Mouse (Mus musculus): ENCODE measurements around the gene Nav2.

Nav2 gene

DNA sequence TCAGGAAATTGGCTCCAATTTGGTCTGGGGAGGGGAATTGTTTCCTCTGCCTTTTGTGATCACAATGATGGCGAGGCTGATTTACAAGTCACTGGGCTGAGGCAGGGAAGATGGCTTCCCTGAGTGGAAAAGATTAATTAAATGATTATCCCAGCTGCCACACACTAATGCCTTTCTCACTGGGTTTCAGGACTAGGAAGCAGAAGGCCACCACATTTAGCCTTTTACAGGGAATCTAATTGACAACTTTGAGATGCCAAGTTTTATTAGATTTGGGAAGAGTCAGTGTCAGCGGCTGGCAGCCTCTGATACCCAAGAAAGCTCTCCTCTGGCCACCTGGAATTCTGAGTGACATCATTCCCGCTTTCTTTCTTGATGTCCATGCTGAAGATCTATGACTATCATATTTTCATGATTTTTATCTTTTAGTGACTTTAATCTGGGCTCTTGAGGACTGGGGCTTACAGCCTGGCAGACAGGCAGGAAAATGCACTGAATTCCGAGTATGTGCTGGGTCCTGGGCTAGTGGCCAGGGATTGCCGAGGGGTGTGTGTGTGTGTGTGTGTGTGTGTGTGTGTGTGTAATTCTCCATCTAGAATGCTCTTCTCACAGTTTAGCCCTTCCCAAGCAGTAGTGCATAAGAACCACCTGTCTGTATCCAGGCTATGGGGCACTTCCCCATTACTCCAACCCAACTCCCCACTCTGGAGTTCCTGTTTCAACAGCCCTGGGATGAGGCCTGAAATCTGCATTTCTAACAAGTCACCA, 432.8 kb downstream of the Nav2 start:
- no peak for DNase-seq

DNA sequence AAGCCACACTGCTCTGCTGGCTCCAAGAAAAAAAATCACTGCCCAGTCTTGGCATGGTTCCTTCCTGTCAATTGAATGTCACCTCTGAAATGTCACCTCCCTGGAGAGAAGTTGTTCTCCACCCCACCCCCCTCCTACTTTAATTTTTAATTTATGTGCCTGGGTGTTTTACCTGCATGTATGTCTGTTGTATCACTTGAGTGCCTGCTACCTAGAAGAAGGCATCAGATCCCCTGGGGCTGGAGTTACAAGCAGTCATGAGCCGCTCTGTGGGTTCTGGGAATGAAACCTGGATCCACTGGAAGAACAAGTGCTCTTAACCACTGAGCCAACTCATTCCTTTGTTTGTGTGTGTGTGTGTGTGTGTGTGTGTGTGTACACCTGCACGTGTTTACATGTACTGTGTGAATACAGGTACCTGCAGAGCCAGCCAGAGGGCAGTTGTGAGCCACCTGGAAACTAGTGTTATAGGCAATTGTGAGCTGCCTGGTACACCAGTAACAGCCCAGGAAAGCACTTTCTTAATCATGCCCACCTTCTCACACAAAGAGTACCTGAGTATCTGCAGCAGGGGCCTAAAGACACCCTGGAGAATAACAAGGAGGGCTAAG, 433.5 kb downstream of the Nav2 start:
- no peak for DNase-seq

DNA sequence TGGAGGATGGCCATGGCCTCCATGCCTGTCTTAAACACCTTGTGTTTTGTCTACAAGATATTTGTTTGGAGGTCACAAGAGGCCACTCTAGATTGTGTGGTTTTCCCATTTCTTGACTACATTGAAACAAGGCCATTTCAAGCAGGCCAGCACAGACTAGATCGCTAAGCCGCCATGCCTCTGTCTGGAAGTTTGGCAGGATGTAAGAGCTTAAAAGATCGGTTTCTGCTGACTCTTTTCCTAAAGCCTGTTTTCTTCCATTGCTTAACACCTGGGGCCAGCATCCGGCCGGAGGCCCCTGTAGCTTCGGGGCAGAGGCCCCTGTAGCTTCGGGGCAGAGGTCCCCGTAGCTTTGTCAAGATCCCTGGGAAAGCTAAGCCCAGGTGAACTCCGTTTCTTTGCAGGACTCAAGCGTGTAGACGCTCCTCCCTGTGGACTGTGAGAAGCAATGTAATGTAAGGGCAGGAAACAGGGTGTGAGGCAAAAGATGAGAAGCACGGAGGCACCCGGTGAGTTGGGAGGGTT, 434.1 kb downstream of the Nav2 start:
- no peak for DNase-seq

DNA sequence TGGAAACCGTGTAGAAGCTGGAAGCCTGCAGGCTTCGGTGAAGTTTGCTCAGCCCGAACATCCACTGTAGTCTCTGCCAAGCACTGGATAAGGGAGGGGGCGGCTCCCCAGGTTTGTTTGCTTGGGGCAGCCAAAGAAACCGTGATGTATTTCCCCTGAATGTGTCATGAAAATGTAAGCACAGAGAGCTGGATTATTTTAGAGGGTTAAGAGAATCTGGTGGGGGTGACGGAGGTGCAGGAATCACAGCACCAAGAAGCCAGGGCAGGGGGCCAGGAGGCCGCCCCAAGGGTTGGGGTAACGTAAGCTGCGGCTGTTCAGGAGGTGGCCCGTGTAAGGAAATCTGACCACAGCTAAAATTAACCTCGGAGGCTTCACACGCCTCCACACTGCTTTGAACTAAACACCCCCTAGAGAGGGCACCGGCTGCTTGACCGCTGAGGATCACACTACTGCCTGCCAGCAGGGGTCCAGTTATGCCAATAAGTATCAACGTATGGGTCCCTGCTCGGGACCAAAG, 434.6 kb downstream of the Nav2 start:
- no peak for DNase-seq

DNA sequence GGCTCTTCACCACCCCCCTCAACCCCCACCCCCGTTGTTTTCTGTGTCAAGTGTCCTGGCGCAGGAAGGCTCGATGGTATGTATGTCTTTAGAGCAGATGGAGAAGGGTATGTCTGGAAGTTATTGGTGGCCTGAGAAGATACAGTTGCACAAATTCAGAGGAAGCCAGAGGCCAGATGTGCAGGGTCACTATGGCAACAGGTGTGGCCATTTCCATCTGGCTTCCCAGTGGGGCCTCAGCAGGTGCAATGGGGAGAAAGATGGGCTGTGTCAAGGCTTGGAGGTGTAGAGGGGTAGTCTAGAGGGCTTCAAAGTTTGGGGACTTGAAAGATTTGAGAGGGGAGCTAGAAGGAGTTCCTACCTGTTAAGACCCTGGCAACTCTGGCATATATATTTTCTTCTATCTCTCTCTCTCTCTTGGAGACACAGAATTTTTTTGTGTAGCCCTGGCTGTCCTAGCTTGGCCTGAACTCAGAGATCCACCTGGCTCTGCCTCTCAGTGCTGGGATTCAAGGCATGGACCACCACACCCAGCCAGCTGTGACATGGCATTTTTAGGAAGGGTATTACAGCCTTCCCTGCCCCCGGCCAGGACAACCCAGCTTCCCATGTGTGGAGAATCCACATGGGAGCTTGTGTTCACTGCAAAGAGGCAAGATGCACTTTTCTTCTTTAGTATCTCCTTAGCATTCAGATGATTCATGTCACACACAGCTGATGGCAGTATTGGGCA, 435.4 kb downstream of the Nav2 start:
- no peak for DNase-seq

DNA sequence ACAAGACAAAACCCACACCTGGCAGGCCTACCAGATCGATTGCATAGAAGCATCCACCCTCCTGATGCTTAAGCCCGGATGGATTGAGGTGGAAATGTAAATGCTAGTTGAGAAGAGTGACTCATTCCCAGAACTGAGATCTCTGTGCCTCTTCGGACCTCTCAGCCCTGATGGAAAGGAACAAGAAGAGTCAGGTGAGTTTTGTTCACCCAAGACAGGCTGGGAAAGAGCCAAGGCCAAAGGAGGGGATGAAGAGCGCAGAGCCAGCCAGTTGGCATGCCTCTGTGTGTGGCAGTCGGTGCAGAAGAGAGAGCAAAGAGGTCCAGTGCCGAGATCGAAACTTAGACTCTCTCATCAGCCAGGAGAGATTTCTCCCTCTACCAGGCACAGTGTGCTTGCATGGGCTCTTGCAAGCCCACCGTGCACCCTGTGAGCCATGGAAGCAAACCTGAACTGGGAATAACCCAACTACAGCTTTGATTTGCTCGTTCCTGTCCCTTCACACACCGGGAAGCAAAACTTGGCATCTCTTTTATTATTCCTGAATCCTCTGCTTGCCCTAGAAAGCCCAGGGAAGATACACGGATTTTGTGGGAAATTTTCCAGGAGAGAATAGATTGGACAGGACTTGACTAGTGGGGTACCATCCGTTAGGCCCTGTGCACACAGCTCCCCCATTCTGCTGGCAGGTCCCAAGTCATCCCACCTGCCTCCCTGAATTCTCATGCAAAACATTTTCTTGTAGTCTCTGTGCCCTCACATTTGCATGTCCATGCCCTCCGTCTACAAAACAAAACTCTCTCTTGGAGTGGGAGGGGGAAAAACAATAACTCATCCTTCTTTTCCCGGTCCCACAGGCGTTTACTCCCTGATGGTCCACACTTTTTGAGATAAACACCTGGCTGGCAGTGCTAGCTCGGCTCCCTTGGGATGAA, 439.1 kb downstream of the Nav2 start:
- peak; percentile 50 for DNase-seq

DNA sequence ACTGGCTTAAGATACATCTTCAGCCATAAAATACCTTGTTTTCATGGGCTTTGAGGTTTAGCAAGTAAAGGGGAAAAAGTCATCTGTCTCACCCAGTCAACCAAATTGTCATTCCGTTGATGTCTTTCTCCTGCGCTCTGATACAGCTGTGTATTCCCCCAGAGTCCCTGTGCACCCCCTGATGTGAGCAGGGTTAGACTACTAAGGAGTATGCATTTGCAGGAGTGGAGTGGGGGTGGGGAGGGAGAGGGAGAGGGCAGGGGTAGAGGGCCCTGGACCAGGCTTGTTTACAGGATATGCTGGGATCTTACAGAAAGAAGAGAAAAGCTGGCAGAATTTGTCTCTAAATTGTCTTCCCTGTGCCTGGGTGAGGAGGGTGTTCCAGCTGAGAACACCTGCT, 440.1 kb downstream of the Nav2 start:
- no peak for DNase-seq

DNA sequence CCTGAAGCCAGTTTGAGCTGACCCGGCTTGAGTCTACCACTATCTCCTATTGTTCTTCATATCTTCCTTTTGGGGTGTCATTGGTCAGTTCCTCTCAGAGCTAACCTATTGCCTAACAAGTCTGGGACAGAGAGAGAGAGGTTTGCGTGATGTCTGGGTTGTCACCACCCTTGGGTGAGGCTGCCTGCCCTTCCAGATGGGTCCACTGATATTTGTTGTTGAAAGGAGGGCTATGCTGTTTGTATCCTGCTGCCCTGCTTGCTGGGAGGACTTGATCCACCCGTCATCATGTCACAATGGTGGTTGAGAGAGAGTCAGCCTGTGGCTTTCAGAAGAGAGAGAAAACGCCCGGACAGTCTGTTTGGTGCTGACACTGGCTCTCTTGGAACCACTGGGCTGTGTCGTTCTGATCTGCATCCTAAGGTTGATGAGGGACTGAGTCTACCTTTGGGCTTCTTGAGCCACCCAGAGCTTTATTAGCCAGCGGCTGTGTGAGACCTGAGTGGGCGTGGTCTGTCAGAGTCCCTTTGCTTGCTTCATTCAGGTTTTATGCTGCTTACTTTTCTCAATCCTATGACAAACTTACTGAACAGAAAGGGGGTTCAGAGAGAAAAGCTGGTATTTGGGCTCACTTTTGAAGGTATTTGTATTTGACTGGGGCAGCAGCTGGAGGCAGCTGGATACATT, 441.9 kb downstream of the Nav2 start:
- no peak for DNase-seq

DNA sequence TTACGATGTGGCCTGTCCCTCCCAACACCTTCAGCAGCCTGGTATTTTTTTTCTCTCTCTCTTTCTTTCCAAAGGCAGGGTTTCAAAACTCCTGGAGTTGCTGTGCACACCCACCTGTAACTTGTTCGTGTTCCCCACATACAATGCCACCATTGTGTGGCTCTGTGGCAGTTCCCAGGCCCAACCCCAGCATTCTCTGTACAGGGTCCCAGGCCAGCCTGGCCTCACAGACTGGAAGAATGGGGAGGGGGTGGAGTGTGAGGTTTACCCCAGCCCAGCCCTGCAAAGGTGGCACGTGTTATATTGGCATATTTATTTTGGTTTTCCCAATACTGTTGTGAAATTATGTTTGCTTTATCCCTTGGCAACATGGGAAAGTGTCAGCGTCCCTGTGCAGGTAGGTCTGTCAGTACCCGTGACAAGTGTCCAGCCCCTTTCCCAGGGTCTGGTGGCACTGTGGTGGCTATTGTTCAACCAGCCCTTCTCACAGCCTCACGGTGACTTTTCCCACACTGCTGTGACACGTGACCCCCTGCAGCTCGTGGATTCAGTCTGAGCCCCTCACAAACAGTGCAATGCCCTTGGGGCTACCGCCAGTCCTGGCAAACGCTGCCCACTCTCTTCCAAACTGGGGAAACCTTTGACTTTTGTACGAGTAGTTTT, 443.2 kb downstream of the Nav2 start:
- no peak for DNase-seq

DNA sequence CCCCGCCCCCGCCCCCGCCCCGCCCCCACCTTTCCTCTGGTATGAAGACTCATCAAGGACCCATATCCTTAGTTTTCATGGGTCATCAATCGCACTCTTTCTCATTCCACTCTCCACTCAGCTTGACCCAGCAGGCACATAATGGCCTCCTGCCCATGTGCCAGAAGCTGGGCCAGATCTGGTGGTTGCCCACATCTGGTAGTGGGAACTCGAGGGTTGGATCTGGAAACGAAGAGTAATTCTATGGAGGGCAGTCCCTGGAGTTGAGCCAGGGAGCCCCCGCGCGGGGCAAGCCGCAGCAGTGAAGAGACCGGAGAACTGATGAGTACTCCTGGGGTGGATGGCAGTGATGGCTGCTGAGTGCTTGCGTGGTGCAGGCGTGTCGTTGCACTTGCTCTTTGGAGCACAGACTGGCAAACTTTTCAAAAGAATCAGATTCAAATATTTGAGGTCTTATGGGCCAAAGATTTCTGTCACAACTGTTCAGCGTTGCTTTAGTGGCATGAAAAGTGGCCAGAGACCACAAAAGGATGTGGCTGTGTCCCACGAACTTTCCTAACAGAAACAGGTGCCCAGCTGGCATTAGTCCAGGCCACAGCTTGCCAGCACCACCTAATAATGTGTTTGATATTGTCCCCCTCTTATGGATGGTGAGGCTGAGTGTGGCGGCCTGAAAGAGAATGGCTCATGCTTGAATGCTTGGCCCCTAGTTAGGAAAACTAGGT, 449.1 kb downstream of the Nav2 start:
- no peak for DNase-seq

DNA sequence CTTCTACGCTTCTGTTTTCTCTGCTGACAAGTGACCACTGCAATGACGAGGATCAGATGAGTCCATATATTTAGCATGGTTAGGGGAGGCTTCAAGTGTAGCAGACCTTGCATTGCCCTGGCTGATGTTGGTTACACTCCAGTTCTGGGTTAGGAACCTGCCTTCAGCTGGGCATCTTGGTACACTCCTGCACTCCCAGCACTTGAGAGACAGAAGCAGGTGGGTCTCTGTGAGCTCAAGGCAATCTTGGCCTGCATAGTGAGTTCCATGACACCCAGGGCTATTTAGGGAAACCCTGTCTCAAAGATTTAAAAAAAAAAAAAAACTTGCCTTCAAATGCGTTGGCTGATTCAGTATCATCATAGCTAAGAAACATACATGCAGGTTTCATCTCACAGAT, 450.6 kb downstream of the Nav2 start:
- DNase-seq: no peak

DNA sequence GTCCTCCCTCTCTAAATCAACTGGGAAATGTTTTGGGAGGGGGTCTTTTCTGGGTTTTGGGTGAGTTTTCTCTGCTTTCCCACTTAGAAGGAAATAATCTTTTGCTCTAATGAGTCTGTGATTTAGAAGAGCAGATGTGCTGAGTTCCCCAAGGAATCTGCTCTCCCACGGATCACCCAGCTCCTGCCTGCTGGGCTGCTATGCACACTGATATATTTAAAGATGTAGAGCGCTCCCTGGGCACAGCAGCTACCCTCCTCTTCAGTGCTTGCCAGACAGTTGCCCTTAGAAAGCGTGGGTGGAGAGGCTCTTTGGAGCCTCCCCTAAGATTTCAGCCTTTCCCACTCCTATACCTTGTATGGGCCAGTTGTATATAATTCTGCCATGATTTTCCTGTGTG, 452.1 kb downstream of the Nav2 start:
- DNase-seq: no peak

DNA sequence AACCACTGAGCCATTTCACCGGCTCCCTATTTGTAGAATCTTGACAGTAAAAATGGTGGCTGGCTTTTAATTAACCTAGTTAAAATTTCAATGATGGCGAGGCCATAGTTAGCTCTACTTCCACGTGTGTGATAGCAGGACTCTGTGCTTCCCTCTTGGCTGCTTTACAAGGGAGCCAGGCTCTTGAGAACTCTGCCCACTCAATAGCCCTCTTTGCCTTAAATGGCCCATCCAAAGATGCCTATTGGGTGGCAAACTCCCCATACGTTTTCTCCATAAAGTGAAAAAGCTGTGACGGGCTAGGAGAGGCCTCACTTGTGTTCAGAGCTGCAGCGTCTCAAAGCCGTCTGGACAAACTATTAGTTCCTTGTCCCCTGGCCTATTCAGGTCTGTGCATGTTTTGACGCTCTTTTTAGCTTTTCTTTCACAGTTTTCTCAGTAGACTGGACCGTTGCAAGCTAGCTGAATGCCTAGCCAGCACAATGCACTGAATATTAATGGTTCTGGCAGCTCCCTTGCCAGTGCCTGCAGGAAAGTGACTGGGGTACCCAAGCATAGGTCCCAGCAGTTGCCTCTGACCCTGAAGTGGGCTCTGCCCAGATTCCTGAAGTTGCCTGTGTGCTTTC, 453.1 kb downstream of the Nav2 start:
- no peak for DNase-seq

DNA sequence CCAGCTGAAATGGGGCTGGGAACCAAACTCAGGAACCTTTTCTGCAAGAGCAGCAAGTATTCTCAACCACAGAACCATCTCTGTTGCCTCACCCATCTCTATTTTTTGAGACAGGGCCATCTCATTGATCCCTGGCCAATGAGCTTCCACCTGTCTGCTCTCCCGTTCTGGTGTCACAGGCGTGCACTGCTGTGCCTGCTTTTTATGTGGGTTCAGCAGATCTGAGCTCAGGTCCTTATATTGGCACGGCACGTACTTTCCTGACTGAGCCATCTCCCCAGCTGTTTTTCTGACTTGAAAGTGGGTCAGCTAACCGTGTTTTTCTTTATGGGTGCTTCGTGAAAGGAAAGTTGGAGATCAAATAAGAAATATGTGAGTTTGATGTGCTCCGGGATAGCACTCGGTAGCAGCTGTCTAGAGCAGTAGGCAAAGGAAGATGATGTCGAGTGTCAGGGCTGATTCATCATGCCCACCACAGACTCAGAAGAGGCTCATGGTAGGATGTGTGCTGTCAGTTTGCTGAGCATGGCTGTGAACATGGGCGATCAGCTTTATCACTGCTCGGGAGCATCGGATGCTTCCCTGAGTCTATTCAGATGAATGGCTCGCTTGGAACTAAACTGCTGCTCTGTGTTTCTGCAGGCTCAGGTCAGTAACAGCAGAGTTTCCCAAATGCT, 456.1 kb downstream of the Nav2 start:
- no peak for DNase-seq

DNA sequence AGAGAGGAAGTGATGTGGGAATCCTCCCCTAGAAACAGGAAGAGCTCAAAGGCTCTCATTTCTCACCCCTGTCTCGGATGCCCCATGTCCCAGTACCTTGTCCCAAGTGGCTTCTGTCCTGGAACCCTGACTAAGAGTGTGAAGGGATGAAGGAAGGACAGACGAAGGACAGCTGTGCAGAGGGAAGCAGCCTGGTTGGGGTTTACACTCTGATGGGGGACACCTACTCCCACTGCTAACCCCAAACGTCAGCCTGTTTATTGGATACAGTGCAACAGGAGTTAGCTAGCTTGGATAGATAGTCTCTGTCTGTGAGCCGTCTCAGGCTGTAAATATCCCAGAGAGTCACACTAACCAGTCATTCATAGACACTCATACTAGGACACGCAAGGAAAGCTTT, 460.1 kb downstream of the Nav2 start:
- DNase-seq: no peak

DNA sequence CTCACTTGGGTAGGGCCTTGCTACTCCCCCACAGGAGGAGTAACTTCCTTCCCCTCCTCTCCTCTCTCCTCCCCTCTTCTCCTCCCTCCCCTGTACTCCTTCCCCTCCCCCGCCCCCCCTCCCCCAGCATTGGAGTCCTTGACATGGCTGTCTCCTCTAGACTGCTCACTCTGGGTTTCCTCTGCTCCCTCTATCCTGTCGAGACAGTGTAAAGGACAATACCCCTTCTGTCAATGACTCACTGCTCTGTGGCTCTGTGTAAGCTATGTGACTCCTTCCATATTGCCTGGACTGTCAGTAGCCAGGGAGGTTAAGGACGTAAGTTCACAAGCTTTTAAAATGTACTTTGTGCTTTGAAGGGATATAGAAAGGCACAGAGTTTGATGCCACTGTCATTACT, 460.5 kb downstream of the Nav2 start:
- DNase-seq: no peak

DNA sequence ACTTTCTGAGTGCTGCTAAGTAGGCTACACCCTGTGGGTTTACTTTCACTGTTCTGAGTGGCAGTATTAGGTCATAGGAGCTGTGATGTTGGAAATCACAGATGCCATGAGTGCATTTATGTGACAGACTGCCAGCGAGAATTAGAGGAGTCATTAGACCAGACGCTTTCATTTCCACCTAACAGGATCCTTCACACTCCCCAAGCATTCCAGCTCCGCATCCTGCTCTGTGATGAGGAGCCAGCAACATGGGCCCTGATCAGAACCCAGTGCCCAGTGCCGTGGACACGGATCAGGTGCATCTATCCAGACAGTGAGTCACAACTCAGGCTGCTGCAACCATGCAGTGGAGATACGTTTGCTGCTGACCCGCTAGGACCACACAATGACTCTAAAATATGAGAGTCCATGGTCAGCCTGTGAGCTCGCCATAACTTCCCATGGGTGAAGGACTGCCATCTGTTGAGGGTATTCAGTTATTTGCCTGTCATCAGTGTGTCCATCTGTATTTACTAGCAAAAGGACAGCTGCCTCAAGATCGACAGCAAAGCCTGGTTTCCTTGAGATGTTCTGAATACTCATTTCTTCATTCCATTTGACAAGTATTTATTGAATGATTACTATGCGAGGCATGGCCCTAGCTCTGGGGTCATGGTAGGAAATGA, 461.4 kb downstream of the Nav2 start:
- DNase-seq: no peak

DNA sequence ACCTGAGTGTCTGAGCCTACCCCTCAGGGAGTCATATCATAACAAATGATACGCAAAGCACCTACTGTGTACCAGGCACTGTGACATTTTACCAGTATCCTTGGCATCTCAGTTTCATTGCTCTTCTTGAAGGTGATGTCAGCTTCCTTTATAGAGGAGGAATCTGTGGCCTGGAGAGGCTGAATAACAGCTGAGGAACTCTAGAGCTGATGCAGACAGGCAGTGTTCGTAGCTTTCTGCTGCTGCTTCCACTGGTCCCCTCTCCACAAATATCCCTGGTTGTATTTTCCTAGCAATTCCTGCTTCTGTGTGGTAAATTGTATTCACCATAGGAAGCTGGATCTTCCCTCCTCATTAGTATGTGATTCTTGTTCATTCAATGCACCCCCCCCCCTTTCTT, 462.8 kb downstream of the Nav2 start:
- no peak for DNase-seq

DNA sequence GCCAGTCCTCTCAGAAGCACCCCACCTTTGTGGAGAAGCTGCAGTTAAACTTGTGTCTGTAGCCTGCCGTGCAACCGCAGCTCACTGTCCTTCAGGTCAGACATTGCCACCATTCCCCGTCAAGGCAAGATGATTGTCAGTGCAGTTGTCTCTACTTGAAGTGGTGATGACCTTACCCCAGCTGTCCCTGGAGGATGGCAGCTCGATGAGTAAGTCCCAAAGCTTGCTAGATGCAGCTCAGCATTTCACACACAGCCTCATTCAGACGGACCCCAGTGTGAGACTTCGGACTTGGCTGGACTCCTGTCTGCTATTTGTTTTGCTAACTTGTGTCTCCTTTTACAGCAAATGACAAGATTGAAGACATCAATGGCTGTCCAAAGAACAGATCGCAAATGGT, 463.5 kb downstream of the Nav2 start:
- no peak for DNase-seq

Measured in cerebellum, adult 8-10 months (tissue).